Mouse (Mus musculus) erythroblast, adult 5-6 weeks (primary cell): ENCODE results near the gene Zfp786. TPM values are rescaled to one million over a fixed set of nuclear protein-coding genes. Genes with fewer than 3 reads are reported as not detected.

Source experiments
- ATAC-seq: replicated peaks from 2 replicates; pipeline ENCODE4 v1.8.0; 2016; ENCODE audit warnings: moderate number of reproducible peaks, mild to moderate bottlenecking, moderate TSS enrichment, inconsistent platforms; ENCODE audit not compliant: poor library complexity, low FRiP score, severe bottlenecking
- total RNA-seq, 2 experiments: library from RNA; stranded (forward) in 1 of 2; stranded (reverse) in 1 of 2; fragments of 150-400 nt in 1 of 2; fragments of 200-764, 138-1000 nt in 1 of 2; gene quantifications; 2 replicates each; pipeline versions ENCODE4 v1.2.3 to v1.2.4; 2015 to 2017; ENCODE audit warnings: low replicate concordance in 2 of 2

The Zfp786 gene
- total RNA-seq, 2 experiments from 2014 or later = not detected

- no peak for ATAC-seq
Measured at GRCm38 (mm10) chr6:47824241-47824640, 6.4 kb downstream of the Zfp786 start.

- no peak for ATAC-seq
Measured at GRCm38 (mm10) chr6:47821776-47822175, 8.9 kb downstream of the Zfp786 start.

- no peak for ATAC-seq
Measured at GRCm38 (mm10) chr6:47821236-47821635, 9.4 kb downstream of the Zfp786 start.

GRCm38 (mm10) chr6:47819626-47820325 is 10.9 kb downstream of the Zfp786 start:
- ATAC-seq = no peak

GRCm38 (mm10) chr6:47818721-47819120 is 11.9 kb downstream of the Zfp786 start:
- ATAC-seq = no peak

GRCm38 (mm10) chr6:47816151-47816550 is 14.5 kb downstream of the Zfp786 start:
- ATAC-seq = no peak

GRCm38 (mm10) chr6:47813257-47813878 is 17.3 kb downstream of the Zfp786 start, which contains the start of gene Pdia4:
Pdia4 (minus strand) TSS chr6:47813430.
- ATAC-seq = peak; percentile 95

- peak; percentile 3; the same call in 1 of the 2 replicates for ATAC-seq
Measured at GRCm38 (mm10) chr6:47812271-47812915, 18.3 kb downstream of the Zfp786 start.

GRCm38 (mm10) chr6:47811324-47811723 is 19.3 kb downstream of the Zfp786 start:
- no peak for ATAC-seq

- ATAC-seq = no peak
Measured at GRCm38 (mm10) chr6:47810181-47810580, 20.5 kb downstream of the Zfp786 start.

GRCm38 (mm10) chr6:47809053-47809452 is 21.6 kb downstream of the Zfp786 start:
- ATAC-seq = no peak

GRCm38 (mm10) chr6:47808545-47808944 is 22.1 kb downstream of the Zfp786 start:
- ATAC-seq = no peak

- no peak for ATAC-seq
Measured at GRCm38 (mm10) chr6:47807419-47807818, 23.2 kb downstream of the Zfp786 start.

GRCm38 (mm10) chr6:47805520-47805919 is 25.1 kb downstream of the Zfp786 start:
- ATAC-seq = no peak

GRCm38 (mm10) chr6:47799079-47799478 is 31.6 kb downstream of the Zfp786 start:
- ATAC-seq = peak; percentile 73

- ATAC-seq = no peak
Measured at GRCm38 (mm10) chr6:47794106-47794830, 36.4 kb downstream of the Zfp786 start.

GRCm38 (mm10) chr6:47793284-47793683 is 37.4 kb downstream of the Zfp786 start:
- no peak for ATAC-seq

GRCm38 (mm10) chr6:47792533-47792932 is 38.1 kb downstream of the Zfp786 start:
- ATAC-seq = no peak

- ATAC-seq = peak; percentile 65
Measured at GRCm38 (mm10) chr6:47790745-47791144, 39.9 kb downstream of the Zfp786 start.

- ATAC-seq = no peak
Measured at GRCm38 (mm10) chr6:47788821-47789220, 41.8 kb downstream of the Zfp786 start.
